Mouse (Mus musculus) cortical plate, adult 2 months (tissue): ENCODE measurements at regions not wholly inside any gene's neighbourhood (a gene's known extent, or its start where the extent isn't known, plus 50 kb on each side); places are given as distances from the start of the nearest gene placed in this dataset.

Source experiments
- H3K27ac ChIP-seq: fragments of 200-500 bp; 2 replicates; pipeline ENCODE4 v1.5.1; 2012; ENCODE audit warnings: low read length, control low read depth, inconsistent platforms; ENCODE audit not compliant: insufficient read depth
- H3K4me1 ChIP-seq: fragments of 200-500 bp; 2 replicates; pipeline ENCODE4 v1.6.1; 2011; ENCODE audit warnings: low read length; ENCODE audit not compliant: control insufficient read depth, insufficient read depth
- H3K4me3 ChIP-seq: fragments of 200-500 bp; 2 replicates; pipeline ENCODE4 v1.5.1; 2011; ENCODE audit warnings: mild to moderate bottlenecking, low read length, control low read depth; ENCODE audit not compliant: insufficient read depth
- CTCF ChIP-seq: fragments of 200-500 bp; IDR thresholded peaks from 2 replicates; pipeline ENCODE4 v1.5.1; 2011; ENCODE audit warnings: mild to moderate bottlenecking, control low read depth, low read length; ENCODE audit not compliant: insufficient read depth; ENCODE audit errors: extremely low read depth
- POLR2A ChIP-seq: fragments of 200-500 bp; IDR thresholded peaks from 2 replicates; pipeline ENCODE4 v1.6.1; 2011; ENCODE audit warnings: mild to moderate bottlenecking, low read length, control low read depth; ENCODE audit not compliant: insufficient read depth; ENCODE audit errors: extremely low read depth

- Histone ChIP-seq H3K27ac (no peak overlapping the region), H3K4me3 (no peak overlapping the region), H3K4me1 (no peaks in the 10 kb centered on the region)
- TF ChIP-seq CTCF (no peak), POLR2A (no peak)
These were observed 79.1 kb downstream of the Sptssa start for GRCm38 (mm10) chr12:54577235-54577634.

DNA sequence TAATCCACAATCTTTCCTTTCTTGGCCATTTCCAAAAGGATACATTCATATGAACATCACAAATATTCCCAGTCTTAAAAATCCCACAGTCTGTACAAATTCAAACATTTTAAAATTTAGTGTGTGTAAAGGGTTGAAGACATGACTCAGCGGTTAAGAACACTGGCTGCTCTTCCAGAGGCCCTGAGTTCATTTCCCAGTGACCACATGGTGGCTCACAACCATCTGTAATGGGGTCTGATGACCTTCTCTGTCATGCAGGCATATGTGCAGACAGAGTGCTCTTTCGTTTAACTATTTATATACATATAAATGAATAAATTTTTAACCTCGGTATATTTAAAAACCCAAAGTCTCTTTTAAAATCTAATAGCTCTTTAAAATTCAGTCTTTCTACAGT, 79.6 kb downstream of the Sptssa start:
- TF ChIP-seq POLR2A (no peak), CTCF (no peak)
- Histone ChIP-seq H3K4me1 (no peaks in the 10 kb centered on the region), H3K27ac (no peak overlapping the region), H3K4me3 (no peak overlapping the region)

- Histone ChIP-seq H3K4me3 (no peak overlapping the region), H3K27ac (no peak overlapping the region)
- TF ChIP-seq POLR2A (no peak), CTCF (no peak)
These were observed 83.5 kb downstream of the Sptssa start for GRCm38 (mm10) chr12:54572866-54573265.

DNA sequence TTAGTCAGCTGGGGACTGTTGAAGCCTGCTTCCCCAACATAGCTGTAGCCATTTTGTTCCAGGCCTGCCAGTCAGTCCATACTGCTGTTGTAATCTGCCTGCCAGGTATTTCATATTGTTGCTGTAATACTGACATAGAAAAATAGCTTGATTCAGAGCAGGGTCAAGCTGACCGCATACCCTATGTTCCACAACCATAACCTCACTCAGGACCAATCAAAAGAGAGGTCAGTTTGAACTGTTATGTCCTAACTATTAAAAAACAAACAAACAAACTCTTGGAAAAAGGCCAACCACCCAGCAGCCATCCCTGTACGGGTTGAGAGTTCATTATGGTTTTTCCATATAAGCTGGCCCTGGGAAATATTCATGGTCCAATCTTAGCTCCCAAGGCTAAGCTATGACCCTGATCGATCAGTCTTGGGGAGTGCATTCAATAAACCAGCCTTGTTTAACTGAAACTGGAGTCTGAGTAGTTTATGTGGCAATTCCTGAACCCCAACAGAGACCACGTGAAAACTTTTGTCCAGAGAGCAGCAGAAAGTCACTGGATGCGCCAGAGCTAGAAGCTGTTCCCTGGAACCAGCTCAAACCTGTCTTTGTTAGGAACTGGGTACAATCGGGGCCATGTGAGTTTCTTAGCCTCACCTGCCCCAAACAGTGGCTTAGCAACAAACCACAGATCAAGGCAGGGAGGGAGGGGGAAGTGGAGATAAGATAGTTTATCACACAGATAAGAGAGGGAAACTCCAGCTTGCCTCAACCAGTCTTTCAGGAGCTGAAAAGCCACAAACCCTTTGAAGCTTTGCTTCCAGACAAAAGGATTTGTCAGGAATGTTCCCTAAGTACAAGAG, 88.1 kb downstream of the Sptssa start:
- H3K4me3 ChIP-seq: no peak overlapping the region
- TF ChIP-seq POLR2A: no peak
- TF ChIP-seq CTCF: no peak
- H3K4me1 ChIP-seq: no peaks in the 10 kb centered on the region
- H3K27ac ChIP-seq: no peak overlapping the region

More at GRCm38 (mm10) chr12:54572866-54573265, 83.5 kb downstream of the Sptssa start:
- no peaks in the 10 kb centered on the region for H3K4me1 ChIP-seq

DNA sequence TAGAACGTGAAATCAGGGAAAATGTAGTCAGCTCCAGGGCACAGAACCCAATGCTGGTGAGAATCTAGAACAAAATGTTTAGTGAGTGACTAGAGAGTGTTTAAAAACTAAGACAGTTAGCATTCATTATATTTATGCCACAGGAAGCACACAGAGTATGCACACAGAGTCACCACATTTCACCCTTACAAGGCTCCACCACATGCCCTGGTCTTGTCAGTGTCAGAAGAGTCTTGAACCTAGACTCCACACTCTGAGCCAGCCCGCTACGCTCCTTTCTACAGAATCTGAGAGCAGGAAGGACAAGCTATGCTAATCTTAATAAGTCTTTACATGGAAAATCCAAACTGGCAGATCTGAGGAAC, 89.0 kb downstream of the Sptssa start:
- Histone ChIP-seq H3K4me3 (no peak overlapping the region), H3K27ac (no peak overlapping the region), H3K4me1 (no peaks in the 10 kb centered on the region)
- TF ChIP-seq CTCF: no peak
- no peak for TF ChIP-seq POLR2A

GRCm38 (mm10) chr12:54566532-54567425, 89.6 kb downstream of the Sptssa start:
- no peak overlapping the region for H3K4me3 ChIP-seq

GRCm38 (mm10) chr12:54561981-54562380, 94.4 kb downstream of the Sptssa start:
- H3K4me1 ChIP-seq: no peaks in the 10 kb centered on the region
- H3K27ac ChIP-seq: no peak overlapping the region
- no peak overlapping the region for H3K4me3 ChIP-seq
- TF ChIP-seq CTCF (no peak), POLR2A (no peak)

More at GRCm38 (mm10) chr12:54566532-54567425, 89.6 kb downstream of the Sptssa start:
- H3K27ac ChIP-seq: no peak overlapping the region
- TF ChIP-seq POLR2A (no peak), CTCF (no peak)
- H3K4me1 ChIP-seq: no peaks in the 10 kb centered on the region

GRCm38 (mm10) chr12:54558106-54558505, 98.3 kb downstream of the Sptssa start:
- no peaks in the 10 kb centered on the region for H3K4me1 ChIP-seq
- no peak overlapping the region for H3K27ac ChIP-seq
- H3K4me3 ChIP-seq: no peak overlapping the region
- no peak for TF ChIP-seq POLR2A
- peak; percentile 69 for TF ChIP-seq CTCF

GRCm38 (mm10) chr12:54549659-54550058, 106.7 kb downstream of the Sptssa start:
- H3K4me1 ChIP-seq: no peaks in the 10 kb centered on the region
- no peak for TF ChIP-seq POLR2A
- no peak for TF ChIP-seq CTCF
- H3K4me3 ChIP-seq: no peak overlapping the region
- H3K27ac ChIP-seq: no peak overlapping the region
